Mouse (Mus musculus): ENCODE measurements around the gene Ehmt2.
A peak's percentile ranks its signal among the peaks of the same experiment; 100 is the strongest.
"Not testable (repeated sequence)": the region's sequence is repeated elsewhere in the genome, so short reads cannot be mapped to it uniquely, and the experiment has no call there.

Ehmt2 gene

GRCm38 (mm10) chr17:34891377-34891776, 6.9 kb upstream of the Ehmt2 start:
- DNase-seq (ENCODE audit: low spot score in 2 of 2) = no peak

- DNase-seq (ENCODE audit: low spot score in 2 of 2) = no peak
Measured at GRCm38 (mm10) chr17:34893072-34893824, 5.0 kb upstream of the Ehmt2 start.

DNA sequence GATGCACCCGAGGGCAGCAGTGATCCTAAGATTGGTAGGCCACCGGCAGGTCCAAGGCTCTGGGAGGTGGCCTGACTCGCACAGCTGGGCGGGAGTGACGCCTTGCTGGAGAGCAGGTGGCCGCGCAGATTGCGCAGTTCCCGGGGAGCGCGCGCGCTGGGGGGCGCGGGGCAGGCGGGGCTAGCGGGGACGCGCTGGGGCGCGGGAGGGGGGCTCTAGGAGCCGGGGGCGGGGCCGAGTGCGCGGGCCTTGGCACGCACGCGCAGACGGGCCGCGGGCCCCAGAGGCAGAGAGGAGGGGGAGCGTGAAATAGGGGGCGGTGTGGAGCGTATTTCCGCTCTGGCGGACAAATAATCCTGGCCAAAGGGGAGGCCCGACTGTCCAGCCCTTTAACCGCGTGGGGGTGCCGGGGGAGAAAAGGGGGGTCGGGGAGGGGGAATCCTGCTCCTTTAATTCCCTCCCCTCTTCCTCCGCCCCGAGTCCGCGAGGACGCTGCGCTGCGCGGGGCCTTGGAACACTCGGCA, 4.1 kb upstream of the Ehmt2 start:
- peak; percentile 86 to 93 for DNase-seq (ENCODE audit: low spot score in 2 of 2)

- peak; percentile 52 to 70 for DNase-seq (ENCODE audit: low spot score in 2 of 2)
Measured at GRCm38 (mm10) chr17:34894801-34895530, 3.3 kb upstream of the Ehmt2 start.

- DNase-seq (ENCODE audit: low spot score in 2 of 2) = no peak
Measured at GRCm38 (mm10) chr17:34895724-34896123, 2.5 kb upstream of the Ehmt2 start.

GRCm38 (mm10) chr17:34896366-34896765, 1.9 kb upstream of the Ehmt2 start:
- no peak for DNase-seq (ENCODE audit: low spot score in 2 of 2)

DNA sequence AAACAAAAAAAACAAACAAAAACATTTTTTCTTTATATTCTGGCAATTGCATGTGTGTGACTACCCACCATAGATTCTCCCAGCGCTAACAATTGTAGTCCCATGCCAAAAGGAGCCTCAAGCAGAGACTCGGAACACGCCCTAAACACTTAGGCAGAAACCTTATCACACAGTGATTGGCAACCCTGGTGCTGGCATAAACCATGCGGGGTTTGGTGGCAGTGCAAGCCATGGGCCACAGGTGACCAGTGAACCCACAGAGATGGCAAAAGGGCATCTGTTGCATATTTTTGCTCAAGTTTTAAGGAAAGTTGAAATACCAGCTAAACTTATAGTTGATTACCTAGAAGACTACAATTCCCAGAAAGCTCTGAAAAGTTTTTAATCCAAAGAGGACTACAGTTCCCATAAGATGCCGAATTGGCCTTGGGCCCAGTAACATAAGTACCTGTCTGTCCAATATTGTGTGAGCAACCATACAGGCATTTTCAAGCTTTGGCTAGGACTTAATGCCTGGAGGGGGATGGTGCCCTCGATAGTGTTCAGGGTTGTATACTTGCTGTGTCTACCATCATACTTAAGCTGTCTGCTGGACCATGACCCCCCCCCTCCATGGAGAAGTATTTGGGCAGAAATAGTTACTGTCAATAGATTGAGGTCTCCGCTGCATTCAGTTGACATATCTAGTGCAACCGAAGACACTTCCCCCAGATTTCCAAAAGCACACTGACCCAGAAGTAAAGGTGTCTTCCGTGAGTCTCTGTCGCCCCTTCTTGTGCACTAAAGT, 703 bp upstream of the Ehmt2 start:
- DNase-seq (ENCODE audit: low spot score in 2 of 2) = peak in 1 of 2 experiments; percentile 35

GRCm38 (mm10) chr17:34898706-34899052, 410 bp downstream of the Ehmt2 start:
- DNase-seq (ENCODE audit: low spot score in 2 of 2) = no peak

DNA sequence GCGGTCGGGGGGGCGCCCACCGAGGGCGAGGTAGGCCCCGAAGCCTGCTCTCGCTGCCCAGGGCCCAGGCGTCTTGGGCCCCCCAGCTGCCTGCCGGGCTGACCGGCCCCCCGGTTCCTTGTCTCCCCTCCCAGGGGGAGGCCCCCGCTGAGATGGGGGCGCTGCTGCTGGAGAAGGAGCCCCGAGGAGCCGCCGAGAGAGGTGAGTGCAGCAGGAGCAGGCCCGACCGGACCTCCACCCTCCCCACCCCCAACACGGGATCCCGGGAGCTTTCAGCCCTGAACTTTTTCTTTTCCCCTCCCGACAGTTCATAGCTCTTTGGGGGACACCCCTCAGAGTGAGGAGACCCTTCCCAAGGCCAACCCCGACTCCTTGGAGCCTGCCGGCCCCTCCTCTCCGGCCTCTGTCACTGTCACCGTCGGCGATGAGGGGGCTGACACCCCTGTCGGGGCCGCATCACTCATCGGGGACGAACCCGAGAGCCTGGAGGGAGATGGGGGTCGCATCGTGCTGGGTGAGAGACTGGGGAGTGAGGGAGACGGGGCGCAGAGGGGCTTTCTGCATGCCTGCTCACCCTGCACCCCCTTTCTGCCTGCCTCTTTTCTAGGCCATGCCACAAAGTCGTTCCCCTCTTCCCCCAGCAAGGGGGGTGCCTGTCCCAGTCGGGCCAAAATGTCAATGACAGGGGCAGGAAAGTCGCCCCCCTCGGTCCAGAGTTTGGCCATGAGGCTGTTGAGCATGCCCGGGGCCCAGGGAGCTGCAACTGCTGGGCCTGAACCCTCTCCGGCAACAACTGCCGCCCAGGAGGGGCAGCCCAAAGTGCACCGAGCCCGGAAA, 1.0 kb downstream of the Ehmt2 start:
- DNase-seq (ENCODE audit: low spot score in 2 of 2) = peak in 1 of 2 experiments; percentile 68

- no peak for DNase-seq (ENCODE audit: low spot score in 2 of 2)
Measured at GRCm38 (mm10) chr17:34899890-34900243, 1.6 kb downstream of the Ehmt2 start.

- DNase-seq (ENCODE audit: low spot score in 2 of 2) = not testable (repeated sequence)
Measured at GRCm38 (mm10) chr17:34900826-34901225, 2.6 kb downstream of the Ehmt2 start.

DNA sequence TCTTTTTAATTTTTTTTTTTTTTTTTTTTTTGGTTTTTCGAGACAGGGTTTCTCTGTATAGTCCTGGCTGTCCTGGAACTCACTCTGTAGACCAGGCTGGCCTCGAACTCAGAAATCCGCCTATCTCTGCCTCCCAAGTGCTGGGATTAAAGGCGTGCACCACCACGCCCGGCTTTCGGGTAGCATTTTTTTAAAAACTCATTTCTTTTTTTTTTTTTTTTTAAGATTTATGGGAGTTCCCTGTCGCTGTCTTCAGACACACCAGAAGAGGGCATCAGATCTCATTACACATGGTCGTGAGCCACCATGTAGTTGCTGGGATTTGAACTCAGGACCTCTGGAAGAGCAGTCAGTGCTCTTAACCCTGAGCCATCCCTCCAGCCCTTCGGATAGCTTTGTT, 3.7 kb downstream of the Ehmt2 start:
- not testable (repeated sequence) for DNase-seq (ENCODE audit: low spot score in 2 of 2)

GRCm38 (mm10) chr17:34902895-34903294, 4.6 kb downstream of the Ehmt2 start:
- no peak for DNase-seq (ENCODE audit: low spot score in 2 of 2)

- DNase-seq (ENCODE audit: low spot score in 2 of 2) = no peak
Measured at GRCm38 (mm10) chr17:34910982-34911381, 12.7 kb downstream of the Ehmt2 start.

DNA sequence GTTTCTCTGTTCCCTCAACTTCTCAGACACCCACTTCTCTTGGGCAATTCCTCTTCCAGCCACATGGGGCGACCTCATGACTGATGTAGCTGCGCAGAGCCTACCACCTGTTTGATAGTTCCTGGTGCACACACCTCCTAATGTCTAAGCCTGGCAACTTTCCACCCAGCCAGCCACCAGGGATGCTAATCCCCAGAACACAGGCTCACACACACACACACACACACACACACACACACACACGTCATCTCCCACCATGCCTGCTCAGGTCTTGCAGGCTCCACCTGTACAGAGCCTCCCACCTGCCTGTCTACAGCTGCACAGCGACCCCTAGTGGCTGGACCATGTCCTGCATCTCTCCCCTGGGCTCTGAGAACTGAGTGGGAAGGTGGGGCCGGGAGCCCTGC, 13.7 kb downstream of the Ehmt2 start:
- DNase-seq (ENCODE audit: low spot score in 2 of 2) = peak; percentile 50 to 74

DNA sequence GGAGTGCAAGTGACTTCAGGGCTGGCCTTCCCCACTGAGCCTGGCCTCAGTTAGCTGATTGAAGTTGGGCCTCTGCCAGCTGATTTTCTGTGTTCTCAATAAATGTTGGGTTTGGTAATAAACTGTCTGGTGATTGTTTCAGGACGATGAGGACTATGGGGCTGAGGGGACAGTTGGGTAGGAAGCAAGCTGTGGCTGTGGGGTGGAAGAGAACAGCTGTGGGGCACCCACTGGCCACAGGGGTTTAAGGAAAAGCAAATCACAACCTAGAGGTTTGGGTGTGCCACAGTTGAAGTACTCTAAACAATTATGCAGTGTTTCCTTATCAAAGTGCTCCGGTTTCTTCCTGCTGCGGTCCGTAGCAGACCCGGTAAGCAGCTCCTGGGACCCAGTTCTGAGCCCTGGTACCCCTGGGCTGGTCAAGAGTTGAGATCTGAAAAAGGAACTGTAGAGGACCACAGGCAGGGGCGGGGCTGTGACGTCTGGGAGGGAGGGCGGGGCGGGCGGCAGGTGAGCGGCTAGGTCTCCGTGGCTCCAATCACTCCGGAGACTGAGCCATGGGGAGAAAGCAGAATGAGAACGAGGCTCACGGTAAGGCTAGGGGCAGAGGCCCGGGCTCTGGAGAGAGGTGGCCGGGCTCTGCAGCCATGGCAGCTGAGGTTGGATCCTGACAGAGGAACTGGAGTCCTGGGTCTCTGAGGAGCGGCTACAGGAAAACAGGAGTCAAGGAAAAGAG, 15.8 kb downstream of the Ehmt2 start, which contains the start of gene Slc44a4:
Gene Slc44a4, plus strand, starts transcription at position 537 of the 736 bp plus-strand sequence.
- DNase-seq (ENCODE audit: low spot score in 2 of 2) = no peak

DNA sequence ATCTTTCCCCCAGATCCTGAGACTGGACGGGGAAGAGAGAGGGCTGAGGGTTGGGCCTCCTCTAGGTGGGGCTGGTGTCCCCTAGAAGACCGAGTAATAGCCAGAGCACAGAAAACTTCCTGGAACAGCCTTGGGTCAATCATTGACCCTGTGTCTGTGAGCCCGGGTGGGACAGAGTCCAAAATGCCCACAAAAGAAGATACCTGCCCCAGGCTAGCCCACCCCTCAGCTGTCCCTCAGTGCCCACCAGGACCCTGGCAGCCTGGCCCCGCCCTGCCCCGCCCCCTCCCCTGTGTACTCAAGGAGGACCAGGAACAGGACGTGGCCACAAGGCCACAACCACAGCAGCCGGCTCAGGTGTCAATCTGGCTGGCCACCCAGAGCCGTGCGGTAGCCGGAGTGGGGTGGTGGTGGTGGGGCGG, 17.2 kb downstream of the Ehmt2 start:
- DNase-seq (ENCODE audit: low spot score in 2 of 2) = peak in 1 of 2 experiments; percentile 44

DNA sequence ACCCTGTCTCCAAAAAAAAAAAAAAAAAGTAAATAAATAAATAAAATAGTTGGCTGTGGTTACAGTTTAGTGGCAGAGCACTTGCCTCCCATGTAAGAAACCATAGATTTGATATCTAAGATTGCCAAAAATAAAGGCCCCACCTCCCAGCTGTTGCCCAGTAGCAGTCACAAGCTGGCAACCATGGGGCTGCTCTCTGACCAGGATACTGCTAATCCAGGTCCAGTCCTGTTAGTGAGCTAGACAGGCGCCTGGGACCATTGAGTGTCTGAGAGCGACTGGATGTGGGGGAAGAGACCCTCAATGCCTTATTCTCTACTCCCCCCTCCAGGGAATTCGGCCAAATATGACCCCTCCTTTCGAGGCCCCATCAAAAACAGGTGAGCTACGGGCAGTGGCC, 18.0 kb downstream of the Ehmt2 start:
- DNase-seq (ENCODE audit: low spot score in 2 of 2) = no peak

DNA sequence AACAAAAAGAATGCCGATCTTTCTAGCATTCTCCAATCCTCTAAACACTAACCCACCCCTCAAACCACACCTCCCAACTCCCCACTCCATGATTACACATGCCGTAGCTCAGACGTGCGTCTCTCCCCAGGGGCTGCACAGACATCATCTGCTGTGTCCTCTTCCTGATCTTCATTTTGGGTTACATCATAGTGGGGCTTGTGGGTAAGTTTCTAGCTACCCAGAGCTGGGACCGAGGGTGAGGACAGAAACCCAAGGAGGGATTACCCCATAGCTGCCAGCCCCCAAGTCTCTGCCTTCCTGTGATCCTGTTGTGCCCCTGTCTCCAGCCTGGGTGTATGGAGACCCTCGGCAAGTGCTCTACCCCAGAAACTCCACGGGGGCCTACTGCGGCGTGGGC, 18.9 kb downstream of the Ehmt2 start:
- no peak for DNase-seq (ENCODE audit: low spot score in 2 of 2)

DNA sequence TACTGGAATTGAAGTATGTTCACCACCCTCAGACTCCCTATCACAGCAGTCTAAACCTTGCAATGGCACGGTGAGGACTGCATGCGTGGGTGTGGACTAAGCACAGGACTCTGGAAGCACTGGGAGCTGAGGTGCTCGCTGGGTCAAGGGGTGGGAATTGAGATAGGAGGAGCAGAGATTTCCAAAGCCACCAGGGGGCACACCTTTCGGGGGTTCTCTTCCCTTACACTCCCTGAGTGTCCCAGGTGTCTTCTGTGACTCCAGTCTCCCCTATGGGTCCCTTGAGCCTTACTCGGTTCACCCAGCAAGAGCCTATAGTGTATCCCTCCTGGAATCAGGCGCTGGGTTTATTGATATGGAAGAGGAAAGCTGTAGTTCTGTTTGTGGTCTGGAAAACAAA, 24.7 kb downstream of the Ehmt2 start:
- DNase-seq (ENCODE audit: low spot score in 2 of 2) = no peak

DNA sequence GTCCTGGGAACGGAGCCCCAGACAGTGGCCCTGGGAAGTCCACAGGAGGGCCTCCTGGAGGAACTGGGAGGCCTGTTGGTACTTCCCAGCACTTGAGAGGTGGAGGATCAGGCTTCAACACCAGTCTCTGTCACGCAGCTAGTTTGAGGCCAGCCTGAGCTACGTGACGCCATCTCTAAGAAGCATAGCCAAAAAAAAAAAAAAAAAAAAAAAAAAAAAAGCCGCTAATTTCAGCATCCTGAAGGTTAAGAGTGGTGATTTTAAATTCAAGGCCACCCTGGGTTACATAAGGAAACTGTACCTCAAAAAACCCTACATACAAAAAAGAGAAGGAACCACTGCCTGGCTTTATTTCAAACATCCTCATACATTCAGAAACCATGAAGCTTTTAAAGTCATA, 26.0 kb downstream of the Ehmt2 start:
- DNase-seq (ENCODE audit: low spot score in 2 of 2) = no peak

Data from urinary bladder, adult 18-20 months (tissue).